Mouse (Mus musculus) forebrain, embryonic 13.5 days (tissue): ENCODE data around the gene Tet2. TPM values are rescaled to one million over a fixed set of nuclear protein-coding genes. Genes with fewer than 3 reads are reported as not detected.

Source experiments
- ATAC-seq: fragments of 200-750 bp; cut with Nextera tagmentation; 2 replicates; pipeline ENCODE4 v1.8.0; 2017
- H3K27ac ChIP-seq: fragments of 300-500 bp; sonication (generic); 2 replicates; pipeline ENCODE4 v1.5.1; 2015; ENCODE audit warnings: inconsistent platforms, mild to moderate bottlenecking, moderate library complexity
- H3K27me3 ChIP-seq: fragments of 300-500 bp; sonication (generic); 2 replicates; pipeline ENCODE4 v1.6.1; 2015; ENCODE audit warnings: mild to moderate bottlenecking, inconsistent platforms
- H3K36me3 ChIP-seq: fragments of 300-500 bp; sonication (generic); 2 replicates; pipeline ENCODE4 v1.6.1; 2015; ENCODE audit warnings: mild to moderate bottlenecking, inconsistent platforms; ENCODE audit not compliant: poor library complexity, severe bottlenecking
- H3K4me1 ChIP-seq: fragments of 300-500 bp; sonication (generic); 2 replicates; pipeline ENCODE4 v1.6.1; 2015; ENCODE audit warnings: inconsistent platforms
- H3K4me2 ChIP-seq: fragments of 300-500 bp; sonication (generic); 2 replicates; pipeline ENCODE4 v1.6.1; 2015; ENCODE audit warnings: inconsistent platforms, mild to moderate bottlenecking, moderate library complexity
- H3K4me3 ChIP-seq: fragments of 300-500 bp; sonication (generic); 2 replicates; pipeline ENCODE4 v1.5.1; 2015; ENCODE audit warnings: mild to moderate bottlenecking, inconsistent platforms
- H3K9ac ChIP-seq: fragments of 300-500 bp; sonication (generic); 2 replicates; pipeline ENCODE4 v1.6.1; 2015; ENCODE audit warnings: mild to moderate bottlenecking, inconsistent platforms
- H3K9me3 ChIP-seq: fragments of 300-500 bp; sonication (generic); replicated peaks from 2 replicates; pipeline ENCODE4 v1.6.1; 2016; ENCODE audit warnings: inconsistent platforms
- WGBS: fragments of 180-500 bp; shearing (Covaris S2); methylation state at CpG from one replicate; pipeline ENCODE4 v1.1.7; 2015; 5-methylcytosine and 5-hydroxymethylcytosine counted together
- microRNA-seq: library from miRNA; unstranded; fragments of <30 nt; microRNA quantifications from one replicate; pipeline ENCODE4, GENCODE M21; 2016
- polyA plus RNA-seq: library from polyadenylated mRNA; unstranded; fragments of >200 nt; fragmentation: Nextera tagmentation; extraction: Ambion mirVana; gene quantifications from 2 replicates; pipeline ENCODE4 v1.2.1, GENCODE M21; 2015

The Tet2 gene
- polyA plus RNA-seq, 1 experiment from 2014 or later = 23.5 TPM

DNA sequence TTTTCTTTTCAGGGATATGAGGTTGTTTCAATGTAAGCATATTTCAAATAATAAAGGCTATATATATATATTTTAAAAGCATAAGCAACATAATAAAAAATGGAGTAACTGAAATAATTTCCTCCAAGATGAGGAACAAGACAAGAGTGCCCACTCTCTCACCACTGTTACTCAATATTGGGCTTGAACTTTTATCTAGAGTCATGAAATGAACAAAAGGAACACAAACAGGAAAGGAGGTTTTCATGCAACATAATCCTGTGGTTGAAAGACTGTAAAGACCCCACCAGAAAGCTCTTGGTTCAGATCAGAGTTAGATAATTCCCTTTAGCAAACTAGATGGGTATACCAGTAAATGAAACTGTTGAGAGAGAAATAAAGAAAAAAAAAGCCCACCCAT, 121.9 kb downstream of the Tet2 start:
- H3K4me3 ChIP-seq = no peak overlapping the region

DNA sequence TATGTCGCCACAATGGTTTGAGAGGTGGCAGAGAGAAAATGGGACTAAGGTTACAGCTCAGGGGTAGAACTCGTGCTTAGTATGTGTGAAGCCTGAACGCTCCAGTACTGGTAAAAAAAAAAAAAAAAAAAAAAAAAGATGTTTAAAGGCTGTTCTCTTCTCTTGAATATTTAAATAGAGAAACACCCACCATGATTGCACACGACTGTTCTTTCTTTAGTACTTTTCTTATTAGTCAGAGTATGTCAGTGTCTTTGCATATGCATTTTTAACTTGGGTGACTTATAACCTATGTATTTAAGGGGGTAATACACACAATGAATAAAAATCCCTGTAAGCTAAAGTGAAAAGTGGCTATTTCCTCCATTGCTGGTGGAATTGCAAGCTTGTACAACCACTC, 130.2 kb downstream of the Tet2 start:
- Histone ChIP-seq H3K4me2 (no peak overlapping the region), H3K4me3 (no peak overlapping the region), H3K4me1 (no peaks in the 10 kb centered on the region), H3K9me3 (no peaks in the 10 kb centered on the region), H3K27me3 (no peaks in the 10 kb centered on the region), H3K9ac (no peak overlapping the region), H3K36me3 (no peaks in the 10 kb centered on the region), H3K27ac (no peak overlapping the region)
- 88% methylated on average over 4 of the region's 4 CpGs for WGBS
- ATAC-seq = no peak

More for the DNA sequence above, 121.9 kb downstream of the Tet2 start:
- H3K27ac ChIP-seq = no peak overlapping the region
- no peaks in the 10 kb centered on the region for H3K9me3 ChIP-seq
- no peak for ATAC-seq
- no peak overlapping the region for H3K4me2 ChIP-seq
- H3K36me3 ChIP-seq = no peaks in the 10 kb centered on the region
- no peaks in the 10 kb centered on the region for H3K4me1 ChIP-seq
- no peak overlapping the region for H3K9ac ChIP-seq
- no peaks in the 10 kb centered on the region for H3K27me3 ChIP-seq

Small RNAs within 50 kb of the gene (microRNA-seq; reads per million reads assigned to microRNA genes)
- gene Gm25042 = not detected

Other genes with a start within 250 kb of the Tet2 start
- gene Ppa2, start 235.0 kb downstream of the Tet2 start, polyA plus RNA-seq = 79.3 and 85.9 TPM in 2 replicates